Comparison of ENCODE assay signal across 7 mouse cellular contexts in genomic region chr6:126164781-126165180, GRCm38 (mm10). TPM values are rescaled to one million over a fixed set of nuclear protein-coding genes. Genes with fewer than 3 reads are reported as not detected.
DNase-seq lines count a peak whose midpoint lies in the region; ATAC-seq and TF ChIP-seq lines count a peak whose summit lies in the region.

No protein-coding gene starts in this region.

- no peak overlapping the region for H3K27ac ChIP-seq in ES-E14 (ENCODE audit: insufficient read depth, low read depth, low read length, poor library complexity, severe bottlenecking)
- H3K27ac ChIP-seq in forebrain, postnatal 0 days (ENCODE audit: low read depth, low read length) = no peak overlapping the region
- peak overlapping the region; percentile 43; the same call in 1 of the 2 replicates for H3K27ac ChIP-seq in intestine, embryonic 14.5 days (ENCODE audit: low read depth)
- peak overlapping the region; percentile 69 for H3K27ac ChIP-seq in midbrain, embryonic 10.5 days (replicated peaks)

- peak; percentile 45; the same call in 1 of the 2 replicates for ATAC-seq in forebrain, postnatal 0 days
- no peak for ATAC-seq in intestine, embryonic 14.5 days (replicated peaks; ENCODE audit: low FRiP score, low TSS enrichment, low read depth)

- no peaks in the 10 kb centered on the region for H3K36me3 ChIP-seq in ES-E14 (ENCODE audit: control insufficient read depth, insufficient read depth, low read length, poor library complexity, severe bottlenecking)
- no peaks in the 10 kb centered on the region for H3K36me3 ChIP-seq in forebrain, postnatal 0 days (ENCODE audit: insufficient read depth)
- H3K36me3 ChIP-seq in intestine, embryonic 14.5 days (ENCODE audit: control insufficient read depth, insufficient read depth, low read length) = no peaks in the 10 kb centered on the region
- no peaks in the 10 kb centered on the region for H3K36me3 ChIP-seq in midbrain, embryonic 10.5 days

- H3K9ac ChIP-seq in ES-E14 (ENCODE audit: insufficient read depth, low read depth, low read length, poor library complexity, severe bottlenecking) = no peak overlapping the region
- H3K9ac ChIP-seq in forebrain, postnatal 0 days = no peak overlapping the region
- H3K9ac ChIP-seq in intestine, embryonic 14.5 days (ENCODE audit: low read length) = peak overlapping the region; percentile 50

- TF ChIP-seq CTCF in forebrain, postnatal 0 days (IDR thresholded peaks at IDR 0.05; ENCODE audit: low read depth) = no peak

- 1% methylated on average over 25 of the region's 27 CpGs for WGBS in forebrain, postnatal 0 days
- WGBS in intestine, embryonic 14.5 days = under 1% methylated on average over 27 of the region's 27 CpGs
- WGBS in midbrain, embryonic 10.5 days = under 1% methylated on average over 27 of the region's 27 CpGs

- in situ Hi-C loops in ES-E14 (cut with MboI; ENCODE audit: low sequenced_read_pairs in 2 of 2, unreplicated experiment in 2 of 2) = no loop called here

- H3K4me1 ChIP-seq in ES-E14 (ENCODE audit: control insufficient read depth in 2 of 2, insufficient read depth in 2 of 2, low read length in 2 of 2, poor library complexity in 1 of 2) = peaks cover 0 to 11% of the 10 kb centered on the region in 2 experiments; a peak in 1 of 4 replicates
- peaks cover 17% of the 10 kb centered on the region for H3K4me1 ChIP-seq in forebrain, postnatal 0 days (ENCODE audit: insufficient read depth)
- H3K4me1 ChIP-seq in intestine, embryonic 14.5 days (replicated peaks; ENCODE audit: control insufficient read depth, insufficient read depth, low read length) = peaks cover 32% of the 10 kb centered on the region
- H3K4me1 ChIP-seq in midbrain, embryonic 10.5 days = peaks cover 62% of the 10 kb centered on the region

- no peaks in the 10 kb centered on the region for H3K9me3 ChIP-seq in ES-E14 (ENCODE audit: control insufficient read depth, insufficient read depth, low read depth, low read length)
- H3K9me3 ChIP-seq in forebrain, postnatal 0 days (ENCODE audit: low read length) = no peaks in the 10 kb centered on the region
- H3K9me3 ChIP-seq in intestine, embryonic 14.5 days (ENCODE audit: control insufficient read depth, low read length) = no peaks in the 10 kb centered on the region
- H3K9me3 ChIP-seq in midbrain, embryonic 10.5 days (replicated peaks) = no peaks in the 10 kb centered on the region

- peak overlapping the region; percentile 38 to 47; a peak in 3 of 4 replicates for H3K4me3 ChIP-seq in ES-E14 (ENCODE audit: insufficient read depth in 1 of 2, low read depth in 1 of 2, low read length in 2 of 2, poor library complexity in 1 of 2, severe bottlenecking in 1 of 2)
- peak overlapping the region; percentile 35 for H3K4me3 ChIP-seq in forebrain, postnatal 0 days (ENCODE audit: low read depth, low read length)
- peak overlapping the region; percentile 52 for H3K4me3 ChIP-seq in intestine, embryonic 14.5 days (ENCODE audit: low read depth, low read length)
- H3K4me3 ChIP-seq in midbrain, embryonic 10.5 days = peak overlapping the region; percentile 52

- DNase-seq in ES-E14 (ENCODE audit: low read depth, low spot score) = no peak
- DNase-seq in cerebellum, adult 11-12 months = peak; percentile 42
- peak; percentile 45 for DNase-seq in forebrain, postnatal 0 days
- peak; percentile 83 for DNase-seq in intestine, embryonic 14.5 days (ENCODE audit: low spot score)
- DNase-seq in midbrain, embryonic 10.5 days (ENCODE audit: low spot score) = peak; percentile 78
- no peak for DNase-seq in thymus, postnatal 14 days
- DNase-seq in adrenal gland, postnatal 4 days (ENCODE audit: low spot score in 2 of 2) = no peak

- peaks cover 49% of the 10 kb centered on the region for H3K27me3 ChIP-seq in forebrain, postnatal 0 days (ENCODE audit: insufficient read depth, low read length)
- peaks cover 13% of the 10 kb centered on the region; the same call in 1 of the 2 replicates for H3K27me3 ChIP-seq in intestine, embryonic 14.5 days (replicated peaks; ENCODE audit: control insufficient read depth, insufficient read depth, low read length)
- H3K27me3 ChIP-seq in midbrain, embryonic 10.5 days (ENCODE audit: low read depth, poor library complexity, severe bottlenecking) = peaks cover 84% of the 10 kb centered on the region

- H3K4me2 ChIP-seq in forebrain, postnatal 0 days (ENCODE audit: low read depth) = peak overlapping the region; percentile 65
- H3K4me2 ChIP-seq in intestine, embryonic 14.5 days (ENCODE audit: low read length) = peak overlapping the region; percentile 82

TF ChIP-seq in ES-E14, 5 proteins besides CTCF, POLR2A, EP300 and RAD21:
- TF ChIP-seq MAFK (IDR thresholded peaks at IDR 0.05; ENCODE audit: insufficient read depth, low read depth, low read length) = no peak
- no peak for TF ChIP-seq CHD2 (IDR thresholded peaks at IDR 0.05; ENCODE audit: low read depth, low read length)
- no peak for TF ChIP-seq HCFC1 (IDR thresholded peaks at IDR 0.05; ENCODE audit: borderline replicate concordance, insufficient read depth, low read length)

RNA-seq across cellular contexts. Expression of gene Ntf3, which starts 1.9 kb away (rescaled TPM):
- 0.37 and 0.54 TPM in 2 replicates for total RNA-seq in ES-E14 (2012; rRNA removed)
- 13.8 and 14.4 TPM in 2 replicates for total RNA-seq in forebrain, postnatal 0 days (2014; rRNA removed)
- 14.1 and 15.9 TPM in 2 replicates for polyA plus RNA-seq in forebrain, postnatal 0 days (2015; fragmentation: Nextera tagmentation; extraction: Ambion mirVana)
- polyA plus RNA-seq in intestine, embryonic 14.5 days (2014; fragmentation: Nextera tagmentation; extraction: Ambion mirVana) = 9.9 and 13.2 TPM in 2 replicates
- polyA plus RNA-seq in midbrain, embryonic 10.5 days (2016; fragmentation: Nextera tagmentation; extraction: Ambion mirVana) = 4.6 and 5.3 TPM in 2 replicates
- 1 to 10 TPM in 1 of 2 experiments, under 1 TPM in 1; 0.85 to 1.5 TPM for total RNA-seq in adrenal gland, postnatal 4 days (2021)

Comparison
In these comparisons a context has a peak if more than half of its experiments do, and no peak if none do; other contexts are left out.
1. DNase-seq: peak in cerebellum, adult 11-12 months (single experiment), forebrain, postnatal 0 days (single experiment), intestine, embryonic 14.5 days (single experiment) and midbrain, embryonic 10.5 days (single experiment); none in ES-E14 (single experiment), thymus, postnatal 14 days (single experiment) and adrenal gland, postnatal 4 days (0 of 2).
2. H3K27ac ChIP-seq: peak in intestine, embryonic 14.5 days (single experiment) and midbrain, embryonic 10.5 days (single experiment); none in ES-E14 (single experiment) and forebrain, postnatal 0 days (single experiment).
3. Peak in every context shown above with its lines, with median percentiles within 50 percentile points of each other: H3K4me3 ChIP-seq.